Mouse (Mus musculus): ENCODE results near the gene Stmn3. TPM values are rescaled to one million over a fixed set of nuclear protein-coding genes. Genes with fewer than 3 reads are reported as not detected.

The Stmn3 gene
- total RNA-seq, 1 experiment from 2014 or later = not detected

DNA sequence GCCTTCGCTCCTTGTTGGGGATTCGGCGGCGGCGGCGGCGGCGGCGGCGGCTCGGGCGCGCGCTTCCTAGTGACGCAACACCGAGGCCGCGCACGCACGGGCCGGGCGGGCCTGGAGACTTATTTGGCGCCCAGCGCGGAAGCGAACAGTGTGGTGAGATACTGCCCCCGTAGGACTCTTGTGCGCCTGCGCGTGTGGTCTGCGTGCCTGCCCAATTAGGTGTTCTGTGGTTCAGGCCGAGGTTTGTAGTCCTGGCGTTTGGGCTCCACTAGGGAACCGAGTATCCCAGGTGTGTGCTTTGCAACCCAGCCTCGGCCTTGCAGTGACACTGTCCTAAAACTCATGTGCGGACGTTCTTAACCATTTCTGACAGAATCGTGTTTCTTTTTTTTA lies 26.3 kb downstream of the Stmn3 start, which contains the start of gene Gmeb2:
Gmeb2 (minus strand) TSS at position 78 of the 393 bp plus-strand sequence.
- peak; percentile 95 for ATAC-seq (ENCODE audit: extremely low read depth, insufficient number of reproducible peaks, low FRiP score, poor library complexity, severe bottlenecking)

GRCm38 (mm10) chr2:181287338-181287957 lies 26.9 kb downstream of the Stmn3 start:
- peak; percentile 22; the same call in 1 of the 2 replicates for ATAC-seq (ENCODE audit: extremely low read depth, insufficient number of reproducible peaks, low FRiP score, poor library complexity, severe bottlenecking)

GRCm38 (mm10) chr2:181286629-181287337 lies 27.5 kb downstream of the Stmn3 start:
- no peak for ATAC-seq (ENCODE audit: extremely low read depth, insufficient number of reproducible peaks, low FRiP score, poor library complexity, severe bottlenecking)

DNA sequence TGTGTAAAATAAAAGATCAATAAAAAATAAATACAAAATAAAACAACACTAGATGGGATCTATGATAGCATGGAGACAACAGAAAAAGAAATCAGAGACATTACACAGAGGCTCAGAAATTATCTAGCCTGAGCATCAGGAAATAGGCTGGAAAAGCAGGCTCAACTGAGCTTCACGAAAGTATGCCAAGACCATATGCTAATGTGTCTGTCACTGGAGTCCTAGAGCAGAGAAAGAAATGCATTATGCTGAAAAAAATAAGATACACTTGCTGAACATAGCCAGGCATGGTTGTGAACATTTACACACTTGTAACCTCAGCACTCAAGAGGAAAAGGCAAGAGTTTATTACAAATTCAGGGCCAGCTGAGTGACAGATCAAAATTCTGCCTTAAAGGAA lies 34.3 kb downstream of the Stmn3 start:
- ATAC-seq (ENCODE audit: extremely low read depth, insufficient number of reproducible peaks, low FRiP score, poor library complexity, severe bottlenecking) = no peak

DNA sequence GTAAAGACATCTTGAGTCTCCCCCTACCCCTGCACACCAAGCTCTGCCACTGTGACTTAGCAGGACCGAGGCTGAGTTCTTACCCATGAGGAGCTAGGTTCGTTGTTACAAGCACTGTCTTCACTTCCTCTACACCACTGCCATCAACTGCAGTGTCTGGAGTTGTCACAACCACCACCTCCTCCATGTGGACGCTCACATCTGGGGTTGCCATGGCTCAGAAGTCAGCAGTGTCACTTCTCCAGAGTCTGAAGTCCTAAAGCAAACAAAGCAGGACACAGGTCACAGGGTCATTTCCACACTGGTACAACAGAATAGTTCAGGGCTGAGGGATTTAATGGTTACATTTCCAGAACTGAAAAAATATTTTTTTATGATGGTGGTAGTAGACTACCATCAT lies 36.4 kb downstream of the Stmn3 start:
- ATAC-seq (ENCODE audit: extremely low read depth, insufficient number of reproducible peaks, low FRiP score, poor library complexity, severe bottlenecking) = no peak

- no peak for ATAC-seq (ENCODE audit: extremely low read depth, insufficient number of reproducible peaks, low FRiP score, poor library complexity, severe bottlenecking)
Observed at GRCm38 (mm10) chr2:181276766-181277165, 37.5 kb downstream of the Stmn3 start.

- ATAC-seq (ENCODE audit: extremely low read depth, insufficient number of reproducible peaks, low FRiP score, poor library complexity, severe bottlenecking) = no peak
Observed at GRCm38 (mm10) chr2:181274639-181275038, 39.7 kb downstream of the Stmn3 start.

- no peak for ATAC-seq (ENCODE audit: extremely low read depth, insufficient number of reproducible peaks, low FRiP score, poor library complexity, severe bottlenecking)
Observed at GRCm38 (mm10) chr2:181273829-181274228, 40.5 kb downstream of the Stmn3 start.

DNA sequence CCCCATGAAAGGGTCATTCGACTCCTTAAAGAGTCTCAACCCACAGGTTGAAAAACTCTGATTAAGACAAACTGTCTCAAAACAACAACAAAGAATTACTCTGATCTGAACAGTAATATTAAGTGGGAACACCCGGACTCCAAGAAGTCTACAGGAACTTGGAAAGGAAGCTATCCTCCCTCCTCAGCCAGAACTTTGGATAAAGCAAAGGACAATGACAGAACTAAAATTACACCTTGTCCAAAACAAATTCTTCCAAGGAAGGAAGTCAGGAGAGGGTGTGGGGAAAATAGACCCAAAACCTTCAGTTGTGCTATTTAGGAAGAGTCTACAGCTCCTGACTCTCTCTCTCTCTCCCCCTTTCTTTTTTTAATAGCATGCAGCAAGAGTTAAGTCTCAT lies 42.2 kb downstream of the Stmn3 start:
- no peak for ATAC-seq (ENCODE audit: extremely low read depth, insufficient number of reproducible peaks, low FRiP score, poor library complexity, severe bottlenecking)

- no peak for ATAC-seq (ENCODE audit: extremely low read depth, insufficient number of reproducible peaks, low FRiP score, poor library complexity, severe bottlenecking)
Observed at GRCm38 (mm10) chr2:181266839-181267238, 47.5 kb downstream of the Stmn3 start.

Other genes with a start within 250 kb of the Stmn3 start
- not detected in 2 replicates for gene Kcnq2, start 179.2 kb downstream of the Stmn3 start, total RNA-seq (2017)
- gene Eef1a2, start 157.5 kb downstream of the Stmn3 start, total RNA-seq (2017) = not detected in 2 replicates
- 128 and 151 TPM in 2 replicates for gene Ppdpf, start 127.3 kb downstream of the Stmn3 start, total RNA-seq (2017)
- gene Ptk6, start 111.7 kb downstream of the Stmn3 start, total RNA-seq (2017) = 0.12 and 0.74 TPM in 2 replicates
- gene Srms, start 101.3 kb downstream of the Stmn3 start, total RNA-seq (2017) = 1.2 and 1.7 TPM in 2 replicates
- gene Fndc11, start 94.5 kb downstream of the Stmn3 start, total RNA-seq (2017) = 0.58 TPM in 1 of 2 replicates, not detected in the other
- gene Helz2, start 72.5 kb downstream of the Stmn3 start, total RNA-seq (2017) = 139 and 141 TPM in 2 replicates
- 47.4 and 57.6 TPM in 2 replicates for gene Gmeb2, start 26.5 kb downstream of the Stmn3 start, total RNA-seq (2017)
- 49.7 and 51.6 TPM in 2 replicates for gene Rtel1, start 5.2 kb upstream of the Stmn3 start, total RNA-seq (2017)
- gene Zgpat, start 50.4 kb upstream of the Stmn3 start, total RNA-seq (2017) = 81.7 and 86.8 TPM in 2 replicates
- 61.3 and 74.3 TPM in 2 replicates for gene Arfrp1, start 50.9 kb upstream of the Stmn3 start, total RNA-seq (2017)
- 54.9 and 70.6 TPM in 2 replicates for gene Lime1, start 65.6 kb upstream of the Stmn3 start, total RNA-seq (2017)
- 0.74 and 1.0 TPM in 2 replicates for gene Zbtb46, start 144.9 kb upstream of the Stmn3 start, total RNA-seq (2017)
- 0.35 TPM in 1 of 2 replicates, not detected in the other for gene Abhd16b, start 178.7 kb upstream of the Stmn3 start, total RNA-seq (2017)
- gene Tpd52l2, start 182.6 kb upstream of the Stmn3 start, total RNA-seq (2017) = 54.2 and 61.4 TPM in 2 replicates
- gene Dnajc5, start 206.0 kb upstream of the Stmn3 start, total RNA-seq (2017) = 81.3 and 85.7 TPM in 2 replicates